Mouse (Mus musculus): ENCODE data around the gene Zbtb8b.

Gene Zbtb8b

GRCm38 (mm10) chr4:129377601-129378390 is 62.9 kb downstream of the Zbtb8b start, which contains the start of gene Zbtb8a:
Gene Zbtb8a, minus strand, starts transcription at chr4:129378116.
- in situ Hi-C loops (cut with MboI; ENCODE audit: low sequenced_read_pairs): no loop called here

- in situ Hi-C loops (cut with MboI; ENCODE audit: low sequenced_read_pairs): no loop called here
These were observed 63.6 kb downstream of the Zbtb8b start for GRCm38 (mm10) chr4:129376961-129377545.

GRCm38 (mm10) chr4:129375821-129376220 is 64.8 kb downstream of the Zbtb8b start:
- in situ Hi-C loops (cut with MboI; ENCODE audit: low sequenced_read_pairs): no loop called here
